Comparison of ENCODE assay signal across 7 mouse cellular contexts in genomic region chr17:26715271-26715758, GRCm38 (mm10). TPM values are rescaled to one million over a fixed set of nuclear protein-coding genes. Genes with fewer than 3 reads are reported as not detected.
DNase-seq lines count a peak whose midpoint lies in the region; ATAC-seq lines count a peak whose summit lies in the region.

TSS of gene Crebrf (plus strand) at chr17:26715650.

- no peaks in the 10 kb centered on the region for H3K27me3 ChIP-seq in embryonic facial prominence, embryonic 11.5 days (ENCODE audit: control insufficient read depth, insufficient read depth, low read length)
- H3K27me3 ChIP-seq in limb, embryonic 10.5 days (ENCODE audit: low read depth, poor library complexity, severe bottlenecking) = 0 out of 2 replicates have a peak, but pooled peaks cover 4% of the 10 kb centered on the region
- H3K27me3 ChIP-seq in midbrain, embryonic 13.5 days = no peaks in the 10 kb centered on the region

- no peaks in the 10 kb centered on the region for H3K9me3 ChIP-seq in embryonic facial prominence, embryonic 11.5 days (replicated peaks; ENCODE audit: control insufficient read depth, low read length)
- no peaks in the 10 kb centered on the region for H3K9me3 ChIP-seq in limb, embryonic 10.5 days (replicated peaks)
- H3K9me3 ChIP-seq in midbrain, embryonic 13.5 days = no peaks in the 10 kb centered on the region

- no peaks in the 10 kb centered on the region for H3K4me1 ChIP-seq in embryonic facial prominence, embryonic 11.5 days (ENCODE audit: control insufficient read depth, insufficient read depth, low read length)
- peaks cover 3% of the 10 kb centered on the region; the same call in 1 of the 2 replicates for H3K4me1 ChIP-seq in limb, embryonic 10.5 days
- H3K4me1 ChIP-seq in midbrain, embryonic 13.5 days (replicated peaks) = peaks cover 10% of the 10 kb centered on the region

- ATAC-seq in embryonic facial prominence, embryonic 11.5 days (replicated peaks; ENCODE audit: insufficient number of reproducible peaks, low FRiP score, low TSS enrichment, low read depth) = peak; percentile 63
- peak; percentile 83 for ATAC-seq in granulocyte monocyte progenitor cell, adult 5-6 weeks (replicated peaks; ENCODE audit: poor library complexity, severe bottlenecking)
- peak; percentile 76 for ATAC-seq in midbrain, embryonic 13.5 days

- peak within 1 kb of the TSS; percentile 3; the same call in 1 of the 2 replicates for H3K27ac ChIP-seq in embryonic facial prominence, embryonic 11.5 days (replicated peaks; ENCODE audit: low read depth, low read length)
- H3K27ac ChIP-seq in limb, embryonic 10.5 days = peak within 1 kb of the TSS; percentile 89
- H3K27ac ChIP-seq in midbrain, embryonic 13.5 days = peak within 1 kb of the TSS; percentile 84

- H3K9ac ChIP-seq in embryonic facial prominence, embryonic 11.5 days (replicated peaks; ENCODE audit: low read length) = peak within 1 kb of the TSS; percentile 75
- H3K9ac ChIP-seq in midbrain, embryonic 13.5 days (replicated peaks) = peak within 1 kb of the TSS; percentile 77

- peak within 1 kb of the TSS; percentile 89 for H3K4me3 ChIP-seq in embryonic facial prominence, embryonic 11.5 days (ENCODE audit: low read depth, low read length)
- peak within 1 kb of the TSS; percentile 86 for H3K4me3 ChIP-seq in limb, embryonic 10.5 days
- H3K4me3 ChIP-seq in midbrain, embryonic 13.5 days (replicated peaks) = peak within 1 kb of the TSS; percentile 97

- peak; percentile 100 for DNase-seq in adrenal gland, postnatal 14 days
- peak; percentile 99 for DNase-seq in embryonic facial prominence, embryonic 11.5 days (ENCODE audit: low spot score)
- DNase-seq in kidney, adult 11 months = peak; percentile 98
- DNase-seq in limb, embryonic 10.5 days (ENCODE audit: low spot score) = peak; percentile 98
- DNase-seq in spleen, adult 12 weeks (ENCODE audit: low spot score) = peak; percentile 98

- H3K36me3 ChIP-seq in embryonic facial prominence, embryonic 11.5 days (replicated peaks; ENCODE audit: control insufficient read depth, insufficient read depth, low read depth, low read length) = no peaks in the 10 kb centered on the region
- no peaks in the 10 kb centered on the region for H3K36me3 ChIP-seq in limb, embryonic 10.5 days
- H3K36me3 ChIP-seq in midbrain, embryonic 13.5 days = no peaks in the 10 kb centered on the region

- WGBS in embryonic facial prominence, embryonic 11.5 days = under 1% methylated on average over 41 of the region's 41 CpGs
- under 1% methylated on average over 41 of the region's 41 CpGs for WGBS in limb, embryonic 10.5 days
- WGBS in midbrain, embryonic 13.5 days = 0% methylated on average over 41 of the region's 41 CpGs

- H3K4me2 ChIP-seq in embryonic facial prominence, embryonic 11.5 days (ENCODE audit: low read depth, low read length) = peak within 1 kb of the TSS; percentile 58
- H3K4me2 ChIP-seq in midbrain, embryonic 13.5 days (replicated peaks) = peak within 1 kb of the TSS; percentile 54

RNA-seq across cellular contexts. Expression of gene Crebrf, which starts in this region (rescaled TPM):
- 50.2 and 66.8 TPM in 2 replicates for total RNA-seq in adrenal gland, postnatal 14 days (2021)
- 3.5 and 3.8 TPM in 2 replicates for polyA plus RNA-seq in embryonic facial prominence, embryonic 11.5 days (2014; fragmentation: Nextera tagmentation; extraction: Ambion mirVana)
- 18.8 and 30.0 TPM in 2 replicates for total RNA-seq in granulocyte monocyte progenitor cell, adult 5-6 weeks (2014; fragmentation: Nextera tagmentation)
- total RNA-seq in granulocyte monocyte progenitor cell, adult 5-6 weeks (2017) = 16.8 and 17.0 TPM in 2 replicates
- polyA plus RNA-seq in limb, embryonic 10.5 days (2016; fragmentation: Nextera tagmentation; extraction: Ambion mirVana) = 1.7 and 2.9 TPM in 2 replicates
- 16.9 and 18.0 TPM in 2 replicates for polyA plus RNA-seq in midbrain, embryonic 13.5 days (2015; fragmentation: Nextera tagmentation; extraction: Ambion mirVana)

Comparison
In these comparisons a context has a peak if more than half of its experiments do, and no peak if none do; other contexts are left out.
1. Peak in every context shown above with its lines: DNase-seq, ATAC-seq, H3K4me3 ChIP-seq and H3K27ac ChIP-seq.
2. H3K27ac ChIP-seq: peak in every context shown above with its lines; median percentile 89 in limb, embryonic 10.5 days; 84 in midbrain, embryonic 13.5 days; 3 in embryonic facial prominence, embryonic 11.5 days.